Mouse (Mus musculus): Measurements from ENCODE around the gene Dmxl2. TPM values are rescaled to one million over a fixed set of nuclear protein-coding genes. Genes with fewer than 3 reads are reported as not detected.

Dmxl2 gene
- total RNA-seq, 2 experiments from 2014 or later: 199 to 209 TPM

- DNase-seq (ENCODE audit: low spot score in 2 of 2): peak in 1 of 2 experiments; percentile 68
Measured at GRCm38 (mm10) chr9:54500832-54501452, 484 bp downstream of the Dmxl2 start.

- no peak for DNase-seq (ENCODE audit: low spot score in 2 of 2)
Measured at GRCm38 (mm10) chr9:54499791-54500190, 1.6 kb downstream of the Dmxl2 start.

GRCm38 (mm10) chr9:54499291-54499690 is 2.1 kb downstream of the Dmxl2 start:
- peak in 1 of 2 experiments; percentile 17 for DNase-seq (ENCODE audit: low spot score in 2 of 2)

GRCm38 (mm10) chr9:54490431-54490830 is 11.0 kb downstream of the Dmxl2 start:
- no peak for DNase-seq (ENCODE audit: low spot score in 2 of 2)

GRCm38 (mm10) chr9:54489599-54489998 is 11.8 kb downstream of the Dmxl2 start:
- no peak for DNase-seq (ENCODE audit: low spot score in 2 of 2)

- DNase-seq (ENCODE audit: low spot score in 2 of 2): no peak
Measured at GRCm38 (mm10) chr9:54484927-54485326, 16.5 kb downstream of the Dmxl2 start.

GRCm38 (mm10) chr9:54483215-54483614 is 18.2 kb downstream of the Dmxl2 start:
- no peak for DNase-seq (ENCODE audit: low spot score in 2 of 2)

- no peak for DNase-seq (ENCODE audit: low spot score in 2 of 2)
Measured at GRCm38 (mm10) chr9:54482763-54483162, 18.7 kb downstream of the Dmxl2 start.

GRCm38 (mm10) chr9:54479054-54479453 is 22.4 kb downstream of the Dmxl2 start:
- DNase-seq (ENCODE audit: low spot score in 2 of 2): no peak

GRCm38 (mm10) chr9:54478117-54478516 is 23.3 kb downstream of the Dmxl2 start:
- DNase-seq (ENCODE audit: low spot score in 2 of 2): no peak

- no peak for DNase-seq (ENCODE audit: low spot score in 2 of 2)
Measured at GRCm38 (mm10) chr9:54474546-54474945, 26.9 kb downstream of the Dmxl2 start.

- no peak for DNase-seq (ENCODE audit: low spot score in 2 of 2)
Measured at GRCm38 (mm10) chr9:54474031-54474430, 27.4 kb downstream of the Dmxl2 start.

GRCm38 (mm10) chr9:54472784-54473183 is 28.6 kb downstream of the Dmxl2 start:
- no peak for DNase-seq (ENCODE audit: low spot score in 2 of 2)

GRCm38 (mm10) chr9:54469339-54469738 is 32.1 kb downstream of the Dmxl2 start:
- DNase-seq (ENCODE audit: low spot score in 2 of 2): no peak

GRCm38 (mm10) chr9:54467433-54467933 is 33.9 kb downstream of the Dmxl2 start:
- DNase-seq (ENCODE audit: low spot score in 2 of 2): no peak

GRCm38 (mm10) chr9:54463483-54464054 is 37.9 kb downstream of the Dmxl2 start:
- no peak for DNase-seq (ENCODE audit: low spot score in 2 of 2)

- no peak for DNase-seq (ENCODE audit: low spot score in 2 of 2)
Measured at GRCm38 (mm10) chr9:54439015-54439414, 62.4 kb downstream of the Dmxl2 start.

GRCm38 (mm10) chr9:54438246-54438645 is 63.2 kb downstream of the Dmxl2 start:
- peak; percentile 48 to 66 for DNase-seq (ENCODE audit: low spot score in 2 of 2)

GRCm38 (mm10) chr9:54416238-54416637 is 85.2 kb downstream of the Dmxl2 start:
- no peak for DNase-seq (ENCODE audit: low spot score in 2 of 2)

GRCm38 (mm10) chr9:54356756-54357155 is 144.7 kb downstream of the Dmxl2 start:
- no peak for DNase-seq (ENCODE audit: low spot score in 2 of 2)

GRCm38 (mm10) chr9:54342026-54342425 is 159.4 kb downstream of the Dmxl2 start:
- no peak for DNase-seq (ENCODE audit: low spot score in 2 of 2)

GRCm38 (mm10) chr9:54336532-54337144 is 164.8 kb downstream of the Dmxl2 start:
- DNase-seq (ENCODE audit: low spot score in 2 of 2): peak; percentile 73 to 81

Measured in layer of hippocampus, postnatal 10 days (tissue).